Mouse (Mus musculus) naive thymus-derived CD4-positive, alpha-beta T cell, adult 2 months (primary cell): Measurements from ENCODE around the gene Robo1.

Experiments
- DNase-seq: peaks from one replicate; pipeline ENCODE4 v3.0.0-alpha.2; 2011; ENCODE audit warnings: low read depth

Gene Robo1

GRCm38 (mm10) chr16:72737154-72737553, 429.0 kb downstream of the Robo1 start:
- no peak for DNase-seq

GRCm38 (mm10) chr16:72740218-72740617, 432.1 kb downstream of the Robo1 start:
- DNase-seq, result no peak

- DNase-seq, result no peak
Observed at GRCm38 (mm10) chr16:72747696-72748095, 439.6 kb downstream of the Robo1 start.

GRCm38 (mm10) chr16:72765128-72765913, 457.2 kb downstream of the Robo1 start:
- DNase-seq, result no peak

GRCm38 (mm10) chr16:72769214-72769834, 461.2 kb downstream of the Robo1 start:
- no peak for DNase-seq

- no peak for DNase-seq
Observed at GRCm38 (mm10) chr16:72772348-72772747, 464.2 kb downstream of the Robo1 start.

GRCm38 (mm10) chr16:72773034-72773433, 464.9 kb downstream of the Robo1 start:
- no peak for DNase-seq

DNA sequence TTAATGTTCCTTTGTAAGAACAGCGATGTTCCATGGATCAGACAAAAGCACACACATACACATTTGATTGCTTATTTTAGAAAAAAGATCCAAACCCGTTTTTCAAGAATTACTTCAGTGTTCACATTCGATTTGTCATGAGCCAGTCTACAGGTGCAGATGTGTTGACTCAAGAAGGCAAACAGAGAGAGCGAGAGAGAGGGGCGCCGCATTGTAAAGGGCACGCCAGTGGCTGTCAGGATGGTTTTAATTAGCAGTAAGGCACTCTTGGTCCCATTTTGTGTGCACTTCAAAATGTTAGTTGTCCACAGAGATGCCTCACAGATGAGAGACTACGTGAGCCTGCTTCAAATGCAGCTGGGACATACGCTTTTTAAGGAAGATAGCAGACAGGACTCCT, 470.4 kb downstream of the Robo1 start:
- no peak for DNase-seq

DNA sequence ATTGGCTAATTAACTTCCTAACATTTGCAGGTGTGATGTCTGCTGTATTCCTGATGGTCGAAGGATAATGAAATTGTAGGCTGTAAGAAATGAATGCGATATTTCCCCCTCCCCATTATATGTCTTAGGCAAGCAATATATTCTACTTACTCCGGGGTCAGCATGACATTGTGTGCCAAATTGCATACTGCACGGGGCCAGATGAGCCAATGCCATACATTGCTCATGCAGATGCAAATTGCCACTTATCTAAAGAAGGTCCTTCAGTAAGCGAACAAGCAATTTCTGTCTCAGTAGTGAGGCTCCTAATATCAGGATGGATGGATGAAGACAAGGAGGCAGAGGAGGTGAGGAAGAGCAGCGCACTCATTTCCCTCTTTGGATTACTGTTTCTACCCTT, 474.1 kb downstream of the Robo1 start:
- no peak for DNase-seq

DNA sequence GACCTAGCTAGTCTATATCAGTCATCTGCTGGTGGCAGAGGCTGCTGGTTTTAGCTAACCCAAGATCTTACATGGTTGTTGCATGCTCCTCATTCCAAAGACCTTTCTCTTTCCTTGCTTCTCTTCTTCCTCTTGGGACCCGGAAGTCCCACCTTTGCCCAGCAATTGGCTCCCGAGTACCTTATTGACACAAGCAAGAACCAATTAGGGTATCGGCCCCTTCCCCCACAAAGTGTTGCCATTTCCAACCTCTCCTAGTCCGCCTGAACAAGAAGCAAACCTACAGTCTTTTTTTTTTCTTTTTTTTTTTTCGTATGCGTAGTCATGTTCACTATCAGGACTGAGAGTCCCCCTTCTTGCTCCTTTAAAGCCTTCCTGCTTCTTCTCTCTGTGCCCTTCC, 478.0 kb downstream of the Robo1 start:
- DNase-seq, result no peak

DNA sequence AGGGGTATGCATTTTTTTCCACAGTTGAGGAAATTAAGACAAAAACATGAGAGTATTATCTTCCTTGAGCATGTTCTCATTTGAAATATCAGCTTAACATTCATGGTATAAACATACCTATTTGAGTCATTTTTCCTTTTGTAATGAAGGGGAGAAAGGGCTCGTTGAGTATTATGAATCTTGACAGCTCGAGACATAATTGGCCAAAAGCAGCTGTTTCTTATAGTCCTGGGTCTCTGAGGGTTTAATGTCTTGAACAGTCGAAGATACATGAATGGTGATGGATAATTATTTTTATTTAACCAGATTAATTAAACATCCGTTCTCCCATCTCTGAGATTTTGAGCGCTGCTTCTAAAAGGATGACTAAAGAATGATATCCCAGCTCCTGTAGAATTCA, 478.5 kb downstream of the Robo1 start:
- no peak for DNase-seq

GRCm38 (mm10) chr16:72788017-72788416, 479.9 kb downstream of the Robo1 start:
- DNase-seq, result no peak

DNA sequence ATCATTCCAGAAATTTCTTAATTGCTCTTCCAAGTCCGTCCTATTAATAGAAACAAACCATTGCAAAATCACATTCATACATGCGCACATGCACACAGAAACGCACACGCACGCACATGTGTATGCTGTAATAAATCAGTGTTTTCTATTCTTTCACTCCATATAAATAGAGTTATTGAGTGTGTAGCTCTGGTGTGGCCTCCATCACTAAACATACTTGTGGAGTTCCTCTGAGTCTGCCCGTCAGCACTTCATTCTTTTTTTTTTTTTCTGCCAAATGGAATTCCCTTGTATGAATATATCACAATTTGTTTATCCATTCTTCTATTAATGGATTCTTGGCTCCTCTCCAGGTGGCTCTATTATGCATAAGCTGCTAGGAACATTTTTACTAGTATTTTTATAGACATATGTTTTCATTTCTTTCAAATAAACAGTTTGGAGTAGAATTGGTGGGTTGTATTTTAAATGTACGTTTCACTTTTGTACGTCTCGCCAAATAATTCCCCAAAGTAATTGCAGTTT, 483.1 kb downstream of the Robo1 start:
- no peak for DNase-seq

DNA sequence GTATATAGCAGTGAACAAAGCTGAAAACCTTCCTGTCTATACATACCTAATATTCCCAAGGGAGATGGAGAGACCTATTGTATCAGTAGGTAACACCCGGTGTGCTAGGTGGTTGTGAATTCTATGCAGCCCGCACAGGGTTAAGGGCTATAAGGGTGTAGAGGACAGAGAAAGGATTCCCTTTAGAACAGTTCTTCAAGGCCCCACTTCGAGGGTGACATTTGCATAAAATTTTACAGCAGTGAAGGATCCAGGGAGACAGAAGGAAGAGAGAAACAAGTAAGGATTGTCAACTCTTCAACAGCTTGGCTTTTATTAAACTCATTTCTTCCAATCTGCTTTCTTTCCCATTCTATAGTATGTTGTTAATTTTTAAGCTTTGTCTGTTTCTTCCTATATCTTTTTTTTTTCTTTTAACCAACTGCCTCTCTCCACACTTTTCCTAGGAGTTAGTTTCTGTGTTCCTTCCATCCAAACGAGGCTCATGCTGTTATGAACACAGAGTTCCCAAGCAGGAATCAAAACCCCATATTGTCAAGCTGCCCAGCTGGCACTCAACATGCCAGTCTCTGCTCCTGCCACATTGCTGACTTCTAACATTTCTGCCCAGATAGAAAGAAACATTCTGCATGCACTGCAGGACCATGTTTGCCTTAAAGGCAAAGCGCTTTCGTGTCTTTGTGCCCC, 486.7 kb downstream of the Robo1 start:
- no peak for DNase-seq

GRCm38 (mm10) chr16:72795379-72795712, 487.2 kb downstream of the Robo1 start:
- DNase-seq, result no peak

DNA sequence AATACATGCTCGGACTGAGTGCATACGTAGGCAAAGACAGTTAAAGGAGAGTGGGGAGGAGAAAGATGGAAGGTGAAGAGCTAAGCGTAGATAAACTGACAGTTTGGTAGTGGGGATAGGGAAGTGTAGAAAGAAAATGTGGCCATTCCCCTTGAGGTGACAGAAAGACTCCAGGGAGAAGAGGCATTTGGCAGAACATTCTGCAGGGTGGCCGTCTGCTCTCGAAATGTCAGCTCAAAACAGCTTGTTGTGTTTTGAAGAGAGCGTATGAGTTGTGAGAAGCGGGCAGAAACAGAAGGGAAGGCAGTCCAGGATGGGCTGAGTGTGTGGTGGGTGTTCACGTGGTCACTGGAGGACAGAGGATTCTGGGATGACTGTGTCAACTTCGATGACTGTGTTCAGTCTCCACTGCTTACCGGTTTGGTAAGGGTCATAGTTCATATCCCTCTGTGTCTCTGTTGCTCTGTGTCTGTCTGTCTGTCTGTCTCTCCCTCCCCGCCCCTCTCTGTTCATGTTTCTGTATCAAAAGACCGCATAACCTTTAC, 490.4 kb downstream of the Robo1 start:
- DNase-seq, result no peak

DNA sequence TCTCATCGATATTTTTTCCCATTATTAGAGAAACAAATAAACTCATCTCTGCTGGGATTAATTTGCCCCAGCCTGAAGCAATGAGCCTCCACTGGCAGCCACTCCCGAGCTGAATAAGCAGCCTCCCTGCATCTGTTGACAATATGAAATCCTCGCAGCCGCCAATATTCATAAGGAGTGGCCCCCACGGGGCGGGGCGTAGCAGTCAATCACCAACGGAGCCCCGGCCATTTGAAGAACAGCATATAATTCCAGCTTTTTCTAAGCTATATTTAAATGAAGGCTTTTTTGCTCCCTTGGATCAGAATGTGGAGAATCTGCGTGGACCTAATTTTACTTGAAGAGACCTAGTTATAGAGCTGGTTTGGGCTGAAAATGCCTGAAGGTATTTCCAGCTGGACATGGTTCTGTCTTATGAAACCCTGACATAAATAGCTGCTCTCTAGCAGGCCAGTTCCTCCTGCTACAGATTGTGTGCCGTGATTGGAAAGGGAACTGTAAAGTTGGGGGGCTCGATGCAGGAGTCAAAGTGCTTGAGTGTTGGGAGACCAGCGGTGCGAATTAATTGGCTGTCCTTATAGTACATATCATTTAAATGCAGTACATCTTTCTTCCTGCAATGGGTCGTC, 492.1 kb downstream of the Robo1 start:
- no peak for DNase-seq

GRCm38 (mm10) chr16:72800788-72801187, 492.7 kb downstream of the Robo1 start:
- no peak for DNase-seq

- DNase-seq, result no peak
Observed at GRCm38 (mm10) chr16:72808351-72808750, 500.2 kb downstream of the Robo1 start.

- no peak for DNase-seq
Observed at GRCm38 (mm10) chr16:72810942-72811341, 502.8 kb downstream of the Robo1 start.

DNA sequence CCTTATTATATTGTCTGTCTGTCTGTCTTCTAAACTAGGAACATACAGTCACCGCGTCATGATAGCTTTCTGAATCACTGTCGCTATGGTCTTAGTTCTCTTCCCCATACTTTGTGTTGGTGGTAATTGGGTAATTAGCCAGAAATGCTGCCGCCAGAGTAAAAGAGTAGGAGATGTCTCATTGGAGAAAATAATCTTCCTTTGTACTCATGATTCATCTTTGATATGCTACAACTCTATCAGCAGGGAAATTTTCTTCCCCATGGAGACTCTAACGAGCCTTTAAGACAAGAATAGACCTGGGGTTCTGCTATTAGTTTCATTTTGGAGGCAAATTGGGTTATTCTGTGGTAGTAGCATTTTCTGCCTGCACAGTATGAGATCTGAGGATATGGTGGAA, 503.4 kb downstream of the Robo1 start:
- no peak for DNase-seq

DNA sequence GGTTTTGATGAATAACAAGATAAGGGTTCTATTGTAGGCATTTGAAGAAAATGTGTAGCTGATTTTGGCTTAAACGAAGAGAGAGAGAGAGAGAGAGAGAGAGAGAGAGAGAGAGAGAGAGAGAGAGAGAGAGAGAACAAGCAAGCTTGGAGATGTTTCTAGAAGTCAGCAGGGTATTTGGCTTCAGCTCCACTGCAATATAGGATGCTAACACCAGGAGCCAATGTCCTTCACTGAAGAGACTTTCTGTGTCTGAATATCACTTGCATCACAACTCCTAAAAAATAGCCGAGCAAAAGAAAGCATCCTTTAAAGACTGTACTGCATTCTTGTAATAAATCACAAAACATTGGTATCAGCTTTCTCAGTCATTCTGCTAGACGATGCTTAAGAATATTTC, 503.8 kb downstream of the Robo1 start:
- no peak for DNase-seq
